Mouse (Mus musculus) cerebellum, adult 2 months (tissue): ENCODE results near the gene 4930426L09Rik.

Experiments
- CTCF ChIP-seq: fragments of 200-500 bp; IDR thresholded peaks from 2 replicates; pipeline ENCODE4 v1.5.1; 2011; ENCODE audit warnings: low read depth, mild to moderate bottlenecking, control low read depth, low read length, moderate library complexity, borderline replicate concordance; ENCODE audit not compliant: insufficient read depth
- POLR2A ChIP-seq: fragments of 200-500 bp; IDR thresholded peaks from 2 replicates; pipeline ENCODE4 v1.6.1; 2011; ENCODE audit warnings: low read length, control low read depth, borderline replicate concordance; ENCODE audit not compliant: insufficient read depth

- TF ChIP-seq CTCF (no peak), POLR2A (no peak)
Measured at GRCm38 (mm10) chr2:19018034-19018433, 19.9 kb downstream of the 4930426L09Rik start.
